Mouse (Mus musculus): ENCODE results near the gene Ap2b1. TPM values are rescaled to one million over a fixed set of nuclear protein-coding genes. Genes with fewer than 3 reads are reported as not detected.

Ap2b1 gene
- polyA plus RNA-seq (2017; shearing (Covaris generic)), result 41.8 TPM

GRCm38 (mm10) chr11:83298225-83299195 is at the start of gene Ap2b1:
Ap2b1 (plus strand) TSS chr11:83299024.

GRCm38 (mm10) chr11:83286566-83286965 is 12.3 kb upstream of the Ap2b1 start, which contains the start of gene Slfn14:
Slfn14 (minus strand) TSS chr11:83286726.

GRCm38 (mm10) chr11:83302526-83303251 is 3.9 kb downstream of the Ap2b1 start, which contains the start of gene Pex12:
Pex12 (minus strand) TSS chr11:83302586.

GRCm38 (mm10) chr11:83409087-83409754 is 110.4 kb downstream of the Ap2b1 start, which contains the start of gene Rasl10b:
Rasl10b (plus strand) TSS chr11:83409137.

GRCm38 (mm10) chr11:83429355-83429754 is 130.5 kb downstream of the Ap2b1 start, which contains the start of gene Gas2l2:
Gas2l2 (minus strand) TSS chr11:83429455.

GRCm38 (mm10) chr11:83437377-83437776 is 138.6 kb downstream of the Ap2b1 start, which contains the start of gene 1700020L24Rik:
1700020L24Rik (plus strand) TSS chr11:83437677.

Other genes starting within 250 kb of the Ap2b1 start
- 878 TPM for gene Slfn2, start 233.9 kb upstream of the Ap2b1 start, polyA plus RNA-seq (2017; shearing (Covaris generic))
- gene Slfn1, start 182.2 kb upstream of the Ap2b1 start, polyA plus RNA-seq (2017; shearing (Covaris generic)), result 104 TPM
- not detected for gene Slfn4, start 123.8 kb upstream of the Ap2b1 start, polyA plus RNA-seq (2017; shearing (Covaris generic))
- gene Slfn3, start 107.7 kb upstream of the Ap2b1 start, polyA plus RNA-seq (2017; shearing (Covaris generic)), result 2.0 TPM
- gene Slfn14, start 12.3 kb upstream of the Ap2b1 start, polyA plus RNA-seq (2017; shearing (Covaris generic)), result not detected
- 12.9 TPM for gene Pex12, start 3.6 kb downstream of the Ap2b1 start, polyA plus RNA-seq (2017; shearing (Covaris generic))
- gene Rasl10b, start 110.1 kb downstream of the Ap2b1 start, polyA plus RNA-seq (2017; shearing (Covaris generic)), result not detected
- 0.29 TPM for gene Gas2l2, start 130.4 kb downstream of the Ap2b1 start, polyA plus RNA-seq (2017; shearing (Covaris generic))
- 1.1 TPM for gene 1700020L24Rik, start 138.7 kb downstream of the Ap2b1 start, polyA plus RNA-seq (2017; shearing (Covaris generic))
- gene Mmp28, start 164.0 kb downstream of the Ap2b1 start, polyA plus RNA-seq (2017; shearing (Covaris generic)), result not detected
- 21.3 TPM for gene Taf15, start 174.1 kb downstream of the Ap2b1 start, polyA plus RNA-seq (2017; shearing (Covaris generic))
- gene Heatr9, start 223.2 kb downstream of the Ap2b1 start, polyA plus RNA-seq (2017; shearing (Covaris generic)), result 1.3 TPM
- 3,826 TPM for gene Ccl5, start 231.5 kb downstream of the Ap2b1 start, polyA plus RNA-seq (2017; shearing (Covaris generic))

Data from effector memory CD4-positive, alpha-beta T cell, adult 7 months (primary cell).